Mouse (Mus musculus): ENCODE results near the gene Sox5.

DNA sequence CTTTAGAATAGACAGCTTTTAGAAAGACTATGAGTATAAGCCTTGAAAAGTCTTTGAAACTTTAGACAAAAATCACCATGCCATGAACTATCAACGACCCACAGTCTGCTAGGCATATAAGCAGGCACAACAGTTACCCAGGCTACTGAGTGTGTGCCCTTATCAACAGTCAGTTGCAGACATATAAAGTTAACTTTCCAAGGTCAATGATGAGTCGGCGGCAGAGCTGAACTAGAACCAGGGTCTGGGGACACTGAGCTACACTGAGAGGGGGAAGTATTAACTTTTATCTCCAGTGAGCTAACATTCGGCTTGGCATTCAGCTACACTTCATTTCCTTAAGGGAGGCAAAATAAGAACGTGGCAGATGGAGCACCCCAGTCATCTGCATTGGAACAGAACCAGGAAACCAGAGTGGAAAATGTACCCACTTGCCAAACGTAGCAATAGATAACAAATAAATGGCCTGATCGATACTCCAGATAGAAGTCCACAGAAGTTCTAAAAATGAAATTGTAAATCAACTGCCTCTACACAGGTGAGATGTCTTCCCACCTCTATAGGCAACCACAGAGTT, 154.2 kb downstream of the Sox5 start:
- TF ChIP-seq CTCF (IDR thresholded peaks at IDR 0.05; ENCODE audit: extremely low read depth, insufficient read length, insufficient replicate concordance, low read depth, low read length) (no peak), POLR2A (IDR thresholded peaks at IDR 0.05; ENCODE audit: low read depth, low read length) (no peak)

Measured in small intestine, adult 2 months (tissue).